Mouse (Mus musculus) G1E (cell line): ENCODE measurements at regions not wholly inside any gene's neighbourhood (a gene's known extent, or its start where the extent isn't known, plus 50 kb on each side); places are given as distances from the start of the nearest gene placed in this dataset.

Experiments
- ATAC-seq: 2 replicates; pipeline ENCODE4 v1.8.0; 2016; ENCODE audit warnings: mild to moderate bottlenecking; ENCODE audit not compliant: insufficient number of reproducible peaks, poor library complexity, low FRiP score, severe bottlenecking; ENCODE audit errors: extremely low read depth
- DNase-seq: peaks from one replicate; pipeline ENCODE4 v3.0.0; 2012; ENCODE audit warnings: low spot score
- H3K27me3 ChIP-seq: 2 replicates; pipeline ENCODE4 v1.6.1; 2012; ENCODE audit warnings: mild to moderate bottlenecking, low read length, inconsistent platforms; ENCODE audit not compliant: insufficient read depth
- H3K36me3 ChIP-seq: replicated peaks from 2 replicates; pipeline ENCODE3; 2012; ENCODE audit warnings: mild to moderate bottlenecking, inconsistent platforms
- H3K4me1 ChIP-seq: 2 replicates; pipeline ENCODE4 v1.6.1; 2012; ENCODE audit warnings: low read depth, low read length, inconsistent platforms, mixed read lengths; ENCODE audit not compliant: insufficient read depth
- H3K4me3 ChIP-seq: 2 replicates; pipeline ENCODE4 v1.5.1; 2012; ENCODE audit warnings: low read depth, mild to moderate bottlenecking, inconsistent platforms, low read length, moderate library complexity, mixed read lengths
- H3K9me3 ChIP-seq: replicated peaks from 2 replicates; pipeline ENCODE4 v1.6.1; 2012; ENCODE audit warnings: inconsistent platforms
- CTCF ChIP-seq: IDR thresholded peaks from 2 replicates; pipeline ENCODE4 v1.5.1; 2012; ENCODE audit warnings: low read depth, low read length, inconsistent platforms, mixed read lengths
- GATA1 ChIP-seq: IDR thresholded peaks from 2 replicates; pipeline ENCODE4 v1.6.1; 2012; ENCODE audit warnings: borderline replicate concordance, low read length, inconsistent platforms, mixed read lengths
- GATA2 ChIP-seq: IDR thresholded peaks from 2 replicates; pipeline ENCODE4 v1.6.1; 2012; ENCODE audit warnings: low read depth, low read length, inconsistent platforms, borderline replicate concordance
- POLR2AphosphoS5 ChIP-seq: IDR thresholded peaks from 2 replicates; pipeline ENCODE4 v1.6.1; 2012; ENCODE audit warnings: low read depth, low read length, inconsistent platforms; ENCODE audit not compliant: insufficient replicate concordance
- TAL1 ChIP-seq: conservative IDR thresholded peaks from 2 replicates; pipeline ENCODE4 v1.6.1; 2012; ENCODE audit warnings: low read depth, low read length, inconsistent platforms, mixed read lengths

- Histone ChIP-seq H3K27me3 (no peaks in the 10 kb centered on the region), H3K4me3 (no peak overlapping the region), H3K9me3 (peaks cover 65% of the 10 kb centered on the region), H3K4me1 (no peaks in the 10 kb centered on the region), H3K36me3 (no peaks in the 10 kb centered on the region)
- TF ChIP-seq GATA1 (no peak), POLR2AphosphoS5 (no peak), GATA2 (no peak), TAL1 (no peak), CTCF (no peak)
- ATAC-seq (no peak), DNase-seq (no peak)
Observed at GRCm38 (mm10) chr2:172660916-172661315, 111.5 kb downstream of the Tfap2c start.

DNA sequence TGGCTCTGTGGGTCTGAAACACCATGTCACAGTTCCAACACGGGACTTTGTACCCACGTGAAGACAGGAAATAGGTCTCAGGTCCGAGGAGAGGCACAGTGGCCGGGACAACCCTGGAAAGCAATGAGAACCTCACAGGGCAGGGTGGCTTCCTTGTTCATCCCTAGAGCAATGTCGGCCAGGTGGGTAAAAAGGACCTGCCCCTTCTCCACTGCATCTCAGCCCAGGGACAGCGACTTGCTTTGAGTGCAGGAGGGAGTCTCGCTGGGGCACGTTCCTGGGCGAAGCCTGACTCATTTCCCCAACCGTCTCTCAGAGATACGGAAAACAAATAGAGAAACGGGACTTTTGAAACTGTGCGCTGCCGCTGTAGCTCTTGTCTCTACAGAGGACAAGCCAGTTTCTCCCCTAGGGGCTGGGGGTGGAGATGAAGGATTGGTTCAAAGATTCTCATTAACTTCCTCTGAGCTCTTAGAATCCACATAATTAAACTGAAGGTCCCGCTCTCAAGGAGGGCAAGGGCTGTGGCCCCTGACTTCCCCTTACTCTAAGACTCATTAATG, 112.1 kb downstream of the Tfap2c start:
- Histone ChIP-seq H3K36me3 (no peaks in the 10 kb centered on the region), H3K4me1 (no peaks in the 10 kb centered on the region), H3K4me3 (no peak overlapping the region; the same call in 1 of the 2 replicates), H3K27me3 (no peaks in the 10 kb centered on the region), H3K9me3 (peaks cover 66% of the 10 kb centered on the region)
- ATAC-seq (no peak), DNase-seq (no peak)
- TF ChIP-seq CTCF = no peak
- no peak for TF ChIP-seq TAL1
- no peak for TF ChIP-seq POLR2AphosphoS5
- TF ChIP-seq GATA2 = no peak
- TF ChIP-seq GATA1 = no peak

DNA sequence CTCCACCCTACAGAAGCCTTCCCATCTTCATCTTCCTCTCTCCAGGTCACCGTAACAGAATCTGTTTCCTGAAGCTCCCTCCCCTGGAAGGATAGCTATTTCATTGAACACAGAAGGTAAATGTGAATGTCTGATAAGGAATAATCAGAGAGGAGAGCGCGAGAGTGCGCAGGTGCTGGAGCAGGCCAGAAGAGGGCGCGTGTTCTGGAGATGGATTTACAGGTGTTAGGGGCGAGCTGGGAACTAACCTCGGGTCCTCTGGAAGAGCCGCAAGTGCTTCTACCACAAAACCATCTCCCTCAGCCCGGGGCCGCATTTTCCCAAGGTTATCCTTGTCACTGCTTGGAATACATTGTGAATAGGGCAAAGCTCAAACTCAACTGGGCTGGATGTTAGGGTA, 112.8 kb downstream of the Tfap2c start:
- H3K27me3 ChIP-seq = no peaks in the 10 kb centered on the region
- TF ChIP-seq POLR2AphosphoS5 (no peak), CTCF (no peak), GATA1 (no peak), TAL1 (no peak), GATA2 (no peak)
- no peak for DNase-seq
- no peak overlapping the region for H3K4me3 ChIP-seq
- H3K9me3 ChIP-seq = peaks cover 66% of the 10 kb centered on the region
- H3K4me1 ChIP-seq = no peaks in the 10 kb centered on the region
- no peak; the same call in 1 of the 2 replicates for ATAC-seq
- no peaks in the 10 kb centered on the region for H3K36me3 ChIP-seq

- TF ChIP-seq GATA1 = no peak
- TF ChIP-seq TAL1 = no peak
- no peak for TF ChIP-seq POLR2AphosphoS5
- no peak for TF ChIP-seq CTCF
- no peak for TF ChIP-seq GATA2
- Histone ChIP-seq H3K4me3 (no peak overlapping the region), H3K36me3 (no peaks in the 10 kb centered on the region), H3K27me3 (no peaks in the 10 kb centered on the region), H3K9me3 (peaks cover 69% of the 10 kb centered on the region), H3K4me1 (no peaks in the 10 kb centered on the region)
- no peak for DNase-seq
- no peak for ATAC-seq
Observed at GRCm38 (mm10) chr2:172663681-172664080, 114.3 kb downstream of the Tfap2c start.

GRCm38 (mm10) chr2:172673081-172673480, 123.7 kb downstream of the Tfap2c start:
- Histone ChIP-seq H3K9me3 (peaks cover 86% of the 10 kb centered on the region), H3K27me3 (no peaks in the 10 kb centered on the region), H3K4me1 (no peaks in the 10 kb centered on the region), H3K4me3 (no peak overlapping the region), H3K36me3 (no peaks in the 10 kb centered on the region)
- TF ChIP-seq GATA2 = no peak
- TF ChIP-seq TAL1 = no peak
- no peak for TF ChIP-seq CTCF
- TF ChIP-seq GATA1 = no peak
- TF ChIP-seq POLR2AphosphoS5 = no peak
- DNase-seq (no peak), ATAC-seq (no peak)

GRCm38 (mm10) chr2:172674641-172675040, 125.2 kb downstream of the Tfap2c start:
- no peak for ATAC-seq
- Histone ChIP-seq H3K36me3 (no peaks in the 10 kb centered on the region), H3K4me3 (no peak overlapping the region), H3K9me3 (peaks cover 84% of the 10 kb centered on the region), H3K4me1 (no peaks in the 10 kb centered on the region), H3K27me3 (no peaks in the 10 kb centered on the region)
- TF ChIP-seq GATA2 (no peak), CTCF (no peak), POLR2AphosphoS5 (no peak), TAL1 (no peak), GATA1 (no peak)
- no peak for DNase-seq

- no peak for DNase-seq
- Histone ChIP-seq H3K9me3 (peaks cover 81% of the 10 kb centered on the region), H3K27me3 (no peaks in the 10 kb centered on the region), H3K4me3 (no peak overlapping the region), H3K36me3 (no peaks in the 10 kb centered on the region), H3K4me1 (no peaks in the 10 kb centered on the region)
- ATAC-seq = no peak
- no peak for TF ChIP-seq POLR2AphosphoS5
- no peak for TF ChIP-seq TAL1
- no peak for TF ChIP-seq GATA1
- TF ChIP-seq CTCF = no peak
- TF ChIP-seq GATA2 = no peak
Observed at GRCm38 (mm10) chr2:172675081-172675480, 125.7 kb downstream of the Tfap2c start.
